Mouse (Mus musculus) G1E (cell line): ENCODE measurements at regions not wholly inside any gene's neighbourhood (a gene's known extent, or its start where the extent isn't known, plus 50 kb on each side); places are given as distances from the start of the nearest gene placed in this dataset.

Experiments
- ATAC-seq: 2 replicates; pipeline ENCODE4 v1.8.0; 2016; ENCODE audit warnings: mild to moderate bottlenecking; ENCODE audit not compliant: insufficient number of reproducible peaks, poor library complexity, low FRiP score, severe bottlenecking; ENCODE audit errors: extremely low read depth
- DNase-seq: peaks from one replicate; pipeline ENCODE4 v3.0.0; 2012; ENCODE audit warnings: low spot score
- H3K27me3 ChIP-seq: 2 replicates; pipeline ENCODE4 v1.6.1; 2012; ENCODE audit warnings: mild to moderate bottlenecking, low read length, inconsistent platforms; ENCODE audit not compliant: insufficient read depth
- H3K36me3 ChIP-seq: replicated peaks from 2 replicates; pipeline ENCODE3; 2012; ENCODE audit warnings: mild to moderate bottlenecking, inconsistent platforms
- H3K4me1 ChIP-seq: 2 replicates; pipeline ENCODE4 v1.6.1; 2012; ENCODE audit warnings: low read depth, low read length, inconsistent platforms, mixed read lengths; ENCODE audit not compliant: insufficient read depth
- H3K4me3 ChIP-seq: 2 replicates; pipeline ENCODE4 v1.5.1; 2012; ENCODE audit warnings: low read depth, mild to moderate bottlenecking, inconsistent platforms, low read length, moderate library complexity, mixed read lengths
- H3K9me3 ChIP-seq: replicated peaks from 2 replicates; pipeline ENCODE4 v1.6.1; 2012; ENCODE audit warnings: inconsistent platforms
- CTCF ChIP-seq: IDR thresholded peaks from 2 replicates; pipeline ENCODE4 v1.5.1; 2012; ENCODE audit warnings: low read depth, low read length, inconsistent platforms, mixed read lengths
- GATA1 ChIP-seq: IDR thresholded peaks from 2 replicates; pipeline ENCODE4 v1.6.1; 2012; ENCODE audit warnings: borderline replicate concordance, low read length, inconsistent platforms, mixed read lengths
- GATA2 ChIP-seq: IDR thresholded peaks from 2 replicates; pipeline ENCODE4 v1.6.1; 2012; ENCODE audit warnings: low read depth, low read length, inconsistent platforms, borderline replicate concordance
- POLR2AphosphoS5 ChIP-seq: IDR thresholded peaks from 2 replicates; pipeline ENCODE4 v1.6.1; 2012; ENCODE audit warnings: low read depth, low read length, inconsistent platforms; ENCODE audit not compliant: insufficient replicate concordance
- TAL1 ChIP-seq: conservative IDR thresholded peaks from 2 replicates; pipeline ENCODE4 v1.6.1; 2012; ENCODE audit warnings: low read depth, low read length, inconsistent platforms, mixed read lengths

- no peaks in the 10 kb centered on the region for H3K36me3 ChIP-seq
- H3K4me1 ChIP-seq = no peaks in the 10 kb centered on the region
- H3K4me3 ChIP-seq = no peak overlapping the region
- no peak for ATAC-seq
- no peaks in the 10 kb centered on the region for H3K27me3 ChIP-seq
- no peak for DNase-seq
- TF ChIP-seq TAL1 (no peak), GATA1 (no peak), POLR2AphosphoS5 (no peak), GATA2 (no peak), CTCF (no peak)
- H3K9me3 ChIP-seq = peaks cover 12% of the 10 kb centered on the region
Observed at GRCm38 (mm10) chr2:143246131-143246665, 167.9 kb downstream of the Otor start.

- TF ChIP-seq GATA1 (no peak), TAL1 (no peak), GATA2 (no peak), CTCF (no peak), POLR2AphosphoS5 (no peak)
- Histone ChIP-seq H3K4me1 (no peaks in the 10 kb centered on the region), H3K27me3 (no peaks in the 10 kb centered on the region), H3K9me3 (peaks cover 2% of the 10 kb centered on the region; the same call in 1 of the 2 replicates), H3K4me3 (no peak overlapping the region), H3K36me3 (no peaks in the 10 kb centered on the region)
- no peak for ATAC-seq
- DNase-seq = no peak
Observed at GRCm38 (mm10) chr2:143269026-143269425, 190.8 kb downstream of the Otor start.

GRCm38 (mm10) chr2:143270826-143271225 is 192.6 kb downstream of the Otor start:
- no peak; the same call in 1 of the 2 replicates for ATAC-seq
- no peak for DNase-seq
- H3K36me3 ChIP-seq = no peaks in the 10 kb centered on the region
- H3K4me3 ChIP-seq = no peak overlapping the region
- H3K4me1 ChIP-seq = no peaks in the 10 kb centered on the region
- H3K9me3 ChIP-seq = peaks cover under 1% of the 10 kb centered on the region; the same call in 1 of the 2 replicates
- no peak for TF ChIP-seq CTCF
- TF ChIP-seq TAL1 = no peak
- TF ChIP-seq GATA1 = no peak
- no peak for TF ChIP-seq GATA2
- TF ChIP-seq POLR2AphosphoS5 = no peak
- no peaks in the 10 kb centered on the region for H3K27me3 ChIP-seq

- no peaks in the 10 kb centered on the region for H3K36me3 ChIP-seq
- ATAC-seq (no peak), DNase-seq (no peak)
- no peak overlapping the region for H3K4me3 ChIP-seq
- H3K4me1 ChIP-seq = no peaks in the 10 kb centered on the region
- TF ChIP-seq CTCF (no peak), GATA1 (no peak), GATA2 (no peak), POLR2AphosphoS5 (no peak), TAL1 (no peak)
- H3K27me3 ChIP-seq = no peaks in the 10 kb centered on the region
- peaks cover 15% of the 10 kb centered on the region for H3K9me3 ChIP-seq
Observed at GRCm38 (mm10) chr2:143305747-143306570, 227.7 kb downstream of the Otor start.

GRCm38 (mm10) chr2:143306571-143306925 is 228.3 kb downstream of the Otor start:
- no peak for ATAC-seq
- H3K27me3 ChIP-seq = no peaks in the 10 kb centered on the region
- no peaks in the 10 kb centered on the region for H3K36me3 ChIP-seq
- peaks cover 17% of the 10 kb centered on the region for H3K9me3 ChIP-seq
- H3K4me1 ChIP-seq = no peaks in the 10 kb centered on the region
- H3K4me3 ChIP-seq = no peak overlapping the region
- TF ChIP-seq TAL1 (no peak), GATA1 (no peak), GATA2 (no peak), CTCF (no peak), POLR2AphosphoS5 (no peak)
- DNase-seq = no peak

GRCm38 (mm10) chr2:143325486-143325885 is 220.5 kb upstream of the Pcsk2 start:
- Histone ChIP-seq H3K9me3 (peaks cover 19% of the 10 kb centered on the region), H3K27me3 (no peaks in the 10 kb centered on the region), H3K36me3 (no peaks in the 10 kb centered on the region), H3K4me1 (no peaks in the 10 kb centered on the region), H3K4me3 (no peak overlapping the region; the same call in 1 of the 2 replicates)
- DNase-seq = no peak
- no peak for ATAC-seq
- TF ChIP-seq GATA2 (no peak), GATA1 (no peak), TAL1 (no peak), CTCF (no peak), POLR2AphosphoS5 (no peak)
